Mouse (Mus musculus) small intestine, adult 2 months (tissue): ENCODE measurements at regions not wholly inside any gene's neighbourhood (a gene's known extent, or its start where the extent isn't known, plus 50 kb on each side); places are given as distances from the start of the nearest gene placed in this dataset.

Source experiments
- H3K27ac ChIP-seq: fragments of 200-500 bp; 2 replicates; pipeline ENCODE4 v1.5.1; 2012; ENCODE audit warnings: low read depth, low read length, control low read depth, inconsistent platforms; ENCODE audit not compliant: insufficient read depth
- H3K27me3 ChIP-seq: fragments of 200-500 bp; 2 replicates; pipeline ENCODE4 v1.6.1; 2012; ENCODE audit warnings: mild to moderate bottlenecking, moderate library complexity, low read length, inconsistent platforms; ENCODE audit not compliant: control insufficient read depth, insufficient read depth
- H3K36me3 ChIP-seq: fragments of 200-500 bp; 2 replicates; pipeline ENCODE4 v1.6.1; 2012; ENCODE audit warnings: mild to moderate bottlenecking, low read length, control low read depth, inconsistent platforms; ENCODE audit not compliant: control insufficient read depth, insufficient read depth
- H3K4me1 ChIP-seq: fragments of 200-500 bp; 2 replicates; pipeline ENCODE4 v1.6.1; 2012; ENCODE audit warnings: low read length, inconsistent platforms, mixed read lengths; ENCODE audit not compliant: control insufficient read depth, insufficient read depth, insufficient read length
- H3K4me3 ChIP-seq: fragments of 200-500 bp; 2 replicates; pipeline ENCODE4 v1.5.1; 2012; ENCODE audit warnings: low read depth, mild to moderate bottlenecking, control low read depth, inconsistent platforms, low read length, moderate library complexity
- CTCF ChIP-seq: fragments of 200-500 bp; IDR thresholded peaks from 2 replicates; pipeline ENCODE4 v1.5.1; 2012; ENCODE audit warnings: low read depth, mild to moderate bottlenecking, control low read depth, inconsistent platforms, low read length, moderate library complexity, mixed read lengths; ENCODE audit not compliant: insufficient replicate concordance, insufficient read length; ENCODE audit errors: extremely low read depth
- POLR2A ChIP-seq: fragments of 200-500 bp; IDR thresholded peaks from 2 replicates; pipeline ENCODE4 v1.6.1; 2012; ENCODE audit warnings: low read depth, mild to moderate bottlenecking, control low read depth, inconsistent platforms, low read length, moderate library complexity
- WGBS: fragments of 180-500 bp; shearing (Covaris S2); methylation state at CpG from one replicate; pipeline ENCODE4 v1.1.7; 2018; 5-methylcytosine and 5-hydroxymethylcytosine counted together

DNA sequence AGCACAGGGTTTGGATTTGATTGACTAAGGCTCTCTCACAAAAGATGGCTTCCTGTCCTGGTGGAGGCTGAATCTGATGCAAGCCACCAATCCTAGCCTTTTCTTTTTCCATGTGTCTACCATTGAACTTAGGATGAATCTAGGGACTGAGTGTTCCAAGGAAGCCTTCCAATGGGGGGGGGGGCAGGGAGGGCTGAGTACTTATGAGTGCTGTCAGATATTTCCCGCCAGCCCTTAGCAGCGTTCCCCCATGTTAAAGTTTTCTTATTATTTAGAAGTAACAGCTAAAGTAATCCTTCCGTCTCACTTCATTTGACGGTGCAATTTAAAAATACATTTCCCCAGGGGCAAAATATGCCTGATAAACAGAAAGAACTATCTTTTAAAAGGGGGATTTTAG, 144.8 kb upstream of the Slc38a2 start:
- no peak overlapping the region for H3K27ac ChIP-seq
- TF ChIP-seq POLR2A (no peak), CTCF (no peak)
- no peaks in the 10 kb centered on the region for H3K27me3 ChIP-seq
- no peaks in the 10 kb centered on the region for H3K36me3 ChIP-seq
- no peak overlapping the region for H3K4me3 ChIP-seq
- 83% methylated on average over 4 of the region's 4 CpGs for WGBS
- no peaks in the 10 kb centered on the region; the same call in 1 of the 2 replicates for H3K4me1 ChIP-seq

DNA sequence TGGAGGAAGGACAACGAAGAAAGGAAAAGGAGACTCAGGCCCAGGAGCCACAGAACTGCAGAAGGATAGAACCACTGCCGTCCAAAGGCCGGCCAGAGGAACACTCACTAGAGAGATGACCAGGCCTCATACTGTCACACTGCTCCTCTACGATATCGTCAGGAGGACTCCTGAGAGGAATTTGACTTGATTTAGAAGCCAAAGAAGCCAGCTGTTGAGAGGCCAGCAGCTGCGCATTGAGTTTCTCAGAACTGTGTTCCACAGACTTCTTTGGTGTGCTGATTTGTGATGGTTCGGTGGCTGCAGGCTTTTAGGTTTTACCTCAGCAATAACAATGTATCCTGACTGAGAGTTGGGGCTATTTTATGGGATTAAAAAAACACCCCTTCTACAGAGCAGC, 144.1 kb upstream of the Slc38a2 start:
- TF ChIP-seq POLR2A, result no peak
- no peak for TF ChIP-seq CTCF
- 0 out of 2 replicates have a peak overlapping the region, but pooled peaks have one; percentile 25 for H3K27ac ChIP-seq
- WGBS, result 81% methylated on average over 7 of the region's 7 CpGs
- H3K27me3 ChIP-seq, result no peaks in the 10 kb centered on the region
- no peaks in the 10 kb centered on the region for H3K36me3 ChIP-seq
- no peak overlapping the region for H3K4me3 ChIP-seq
- no peaks in the 10 kb centered on the region; the same call in 1 of the 2 replicates for H3K4me1 ChIP-seq

- no peak for TF ChIP-seq CTCF
- no peak for TF ChIP-seq POLR2A
- no peak overlapping the region for H3K4me3 ChIP-seq
- 67% methylated on average over 3 of the region's 3 CpGs for WGBS
- 0 out of 2 replicates have a peak overlapping the region, but pooled peaks have one; percentile 25 for H3K27ac ChIP-seq
- H3K4me1 ChIP-seq, result no peaks in the 10 kb centered on the region; the same call in 1 of the 2 replicates
- H3K27me3 ChIP-seq, result no peaks in the 10 kb centered on the region
- no peaks in the 10 kb centered on the region for H3K36me3 ChIP-seq
These were observed 143.4 kb upstream of the Slc38a2 start for GRCm38 (mm10) chr15:96842881-96843280.

DNA sequence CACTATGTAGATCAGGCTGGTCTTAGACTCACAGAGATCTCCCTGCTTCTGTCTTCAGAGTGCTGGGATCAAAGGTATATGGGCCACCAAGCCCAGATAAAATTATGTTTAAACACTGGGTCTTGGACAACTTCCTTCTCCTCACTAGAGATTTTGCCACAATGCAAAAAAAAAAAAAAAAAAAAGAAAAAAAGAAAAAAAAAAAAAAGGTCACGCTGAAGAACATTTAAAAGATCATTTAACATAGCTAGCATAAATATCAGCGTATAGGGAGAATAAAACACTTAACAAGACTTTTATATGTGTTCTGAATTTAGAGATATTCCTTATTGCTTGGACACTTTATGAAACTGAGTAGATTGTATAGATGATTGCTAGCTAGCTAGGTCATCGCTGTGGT, 137.1 kb upstream of the Slc38a2 start:
- H3K36me3 ChIP-seq, result no peaks in the 10 kb centered on the region
- H3K4me1 ChIP-seq, result peaks cover 8% of the 10 kb centered on the region
- no peaks in the 10 kb centered on the region for H3K27me3 ChIP-seq
- no peak for TF ChIP-seq CTCF
- no peak for TF ChIP-seq POLR2A
- no peak overlapping the region for H3K4me3 ChIP-seq
- no peak overlapping the region for H3K27ac ChIP-seq
- WGBS, result 92% methylated on average over 3 of the region's 3 CpGs

- Histone ChIP-seq H3K36me3 (no peaks in the 10 kb centered on the region), H3K27ac (peak overlapping the region; percentile 61), H3K4me3 (peak overlapping the region; percentile 8; the same call in 1 of the 2 replicates), H3K4me1 (peaks cover 8% of the 10 kb centered on the region), H3K27me3 (no peaks in the 10 kb centered on the region)
- 20% methylated on average over 9 of the region's 9 CpGs for WGBS
- TF ChIP-seq POLR2A (no peak), CTCF (peak; percentile 29; the same call in 1 of the 2 replicates)
These were observed 135.3 kb upstream of the Slc38a2 start for GRCm38 (mm10) chr15:96834862-96835261.

- Histone ChIP-seq H3K4me3 (no peak overlapping the region), H3K4me1 (peaks cover 8% of the 10 kb centered on the region), H3K36me3 (no peaks in the 10 kb centered on the region), H3K27me3 (no peaks in the 10 kb centered on the region), H3K27ac (peak overlapping the region; percentile 50)
- 31% methylated on average over 10 of the region's 10 CpGs for WGBS
- TF ChIP-seq POLR2A (no peak), CTCF (no peak)
These were observed 134.8 kb upstream of the Slc38a2 start for GRCm38 (mm10) chr15:96834162-96834843.

DNA sequence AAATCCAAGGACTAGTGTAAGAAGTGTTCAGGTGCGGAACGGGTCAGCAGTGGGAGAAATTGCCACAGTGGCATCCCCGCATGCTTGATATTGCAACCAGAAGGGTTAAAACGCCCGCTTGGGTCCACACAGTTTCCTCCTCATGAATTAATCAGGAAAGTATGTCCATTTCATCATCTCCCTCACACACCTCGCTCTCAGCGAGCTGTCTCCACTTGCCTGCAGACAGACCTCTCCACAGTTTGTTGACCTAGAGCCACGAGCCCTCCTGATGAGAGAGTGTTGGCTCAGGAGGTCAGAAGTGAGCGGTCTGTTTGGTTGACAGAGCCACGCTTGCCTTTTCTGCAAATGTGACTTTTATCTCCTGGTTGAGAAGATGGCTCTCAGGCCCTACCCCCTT, 132.9 kb upstream of the Slc38a2 start:
- Histone ChIP-seq H3K27me3 (no peaks in the 10 kb centered on the region), H3K4me1 (peaks cover 10% of the 10 kb centered on the region), H3K4me3 (no peak overlapping the region), H3K36me3 (no peaks in the 10 kb centered on the region), H3K27ac (no peak overlapping the region)
- 90% methylated on average over 10 of the region's 10 CpGs for WGBS
- TF ChIP-seq POLR2A (no peak), CTCF (no peak)
